Mouse (Mus musculus) heart, postnatal 0 days (tissue): ENCODE measurements at regions not wholly inside any gene's neighbourhood (a gene's known extent, or its start where the extent isn't known, plus 50 kb on each side); places are given as distances from the start of the nearest gene placed in this dataset.

Source experiments
- ATAC-seq: fragments of 200-750 bp; cut with Nextera tagmentation; 2 replicates; pipeline ENCODE4 v1.8.0; 2017; ENCODE audit warnings: low read depth, moderate number of reproducible peaks, moderate library complexity; ENCODE audit not compliant: insufficient read depth
- DNase-seq: peaks from one replicate; pipeline ENCODE4 v3.0.0-alpha.2; 2016; ENCODE audit warnings: low spot score
- H3K27ac ChIP-seq: fragments of 300-500 bp; sonication (generic); 2 replicates; pipeline ENCODE4 v1.5.1; 2014; ENCODE audit warnings: low read depth, mild to moderate bottlenecking
- H3K27me3 ChIP-seq: fragments of 300-500 bp; sonication (generic); 2 replicates; pipeline ENCODE4 v1.6.1; 2014; ENCODE audit warnings: low read length, mixed read lengths; ENCODE audit not compliant: control insufficient read depth, insufficient read depth
- H3K36me3 ChIP-seq: fragments of 300-500 bp; sonication (generic); replicated peaks from 2 replicates; pipeline ENCODE4 v1.6.1; 2014; ENCODE audit warnings: low read length, mixed read lengths; ENCODE audit not compliant: control insufficient read depth, insufficient read depth
- H3K4me1 ChIP-seq: fragments of 300-500 bp; sonication (generic); 2 replicates; pipeline ENCODE4 v1.6.1; 2014; ENCODE audit warnings: antibody characterized with exemption; ENCODE audit not compliant: control insufficient read depth, insufficient read depth
- H3K4me2 ChIP-seq: fragments of 300-500 bp; sonication (generic); 2 replicates; pipeline ENCODE4 v1.6.1; 2014; ENCODE audit warnings: low read depth, mild to moderate bottlenecking, low read length, moderate library complexity
- H3K4me3 ChIP-seq: fragments of 300-500 bp; sonication (generic); 2 replicates; pipeline ENCODE4 v1.5.1; 2014; ENCODE audit warnings: low read depth, low read length
- H3K9ac ChIP-seq: fragments of 300-500 bp; sonication (generic); replicated peaks from 2 replicates; pipeline ENCODE4 v1.6.1; 2014; ENCODE audit warnings: low read depth, low read length, mixed read lengths
- H3K9me3 ChIP-seq: fragments of 300-500 bp; sonication (generic); replicated peaks from 2 replicates; pipeline ENCODE4 v1.6.1; 2016; ENCODE audit warnings: low read length; ENCODE audit not compliant: control insufficient read depth
- CTCF ChIP-seq: IDR thresholded peaks from 2 replicates; pipeline ENCODE4 v1.5.1; 2016; ENCODE audit warnings: antibody characterized with exemption, control low read depth, low read depth
- EP300 ChIP-seq: IDR thresholded peaks from 2 replicates; pipeline ENCODE4 v1.6.1; 2016; ENCODE audit warnings: antibody characterized with exemption, low read depth
- WGBS: fragments of 180-500 bp; shearing (Covaris S2); extraction: QIAGEN DNeasy Blood & Tissue Kit; methylation state at CpG from one replicate; pipeline ENCODE4 v1.1.7; 2014; 5-methylcytosine and 5-hydroxymethylcytosine counted together

DNA sequence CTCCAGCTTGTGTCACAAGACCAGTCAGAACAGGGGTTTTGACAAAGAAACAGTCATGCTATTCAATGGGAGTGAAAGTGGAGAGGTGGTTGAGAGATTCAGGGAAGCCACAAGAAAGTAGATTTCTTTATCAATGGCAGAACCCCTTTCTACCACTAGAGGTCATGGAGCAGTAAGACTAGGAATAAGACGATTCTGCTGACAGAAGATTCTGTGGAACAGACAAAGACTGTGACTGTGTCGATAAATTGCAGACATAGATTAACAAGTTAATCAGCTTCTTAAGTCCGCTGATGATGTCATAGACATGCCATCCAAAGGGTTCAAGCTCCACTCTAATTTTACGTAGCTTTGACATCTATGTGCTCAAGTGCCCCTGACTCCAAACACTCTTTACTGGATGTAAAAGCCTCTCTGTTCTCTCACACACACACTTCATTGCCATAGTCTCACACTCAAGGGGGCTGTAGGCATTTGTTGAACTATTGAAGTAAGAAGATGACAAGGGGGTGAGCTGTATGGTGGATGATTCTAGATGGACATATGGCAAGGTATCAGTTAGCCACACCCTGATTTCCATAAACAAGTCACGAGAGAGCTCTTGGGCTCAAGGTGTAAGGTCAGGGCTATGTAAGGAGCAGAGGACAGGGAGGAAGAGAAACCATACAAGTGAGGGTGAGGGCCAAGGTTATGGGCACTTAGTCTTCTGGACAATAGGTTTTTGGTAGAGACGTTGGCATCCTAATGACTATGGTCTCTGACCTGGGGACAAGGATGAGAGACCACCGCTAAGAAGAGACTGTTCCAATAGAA is 102.9 kb upstream of the Fhl2 start:
- WGBS = 45% methylated on average over 7 of the region's 7 CpGs
- Histone ChIP-seq H3K27me3 (no peaks in the 10 kb centered on the region), H3K27ac (no peak overlapping the region), H3K36me3 (no peaks in the 10 kb centered on the region), H3K4me2 (no peak overlapping the region), H3K4me3 (no peak overlapping the region), H3K9me3 (no peaks in the 10 kb centered on the region), H3K9ac (no peak overlapping the region), H3K4me1 (no peaks in the 10 kb centered on the region)
- DNase-seq = peak; percentile 61
- peak; percentile 39; the same call in 1 of the 2 replicates for ATAC-seq
- TF ChIP-seq CTCF (peak; percentile 90), EP300 (no peak)

DNA sequence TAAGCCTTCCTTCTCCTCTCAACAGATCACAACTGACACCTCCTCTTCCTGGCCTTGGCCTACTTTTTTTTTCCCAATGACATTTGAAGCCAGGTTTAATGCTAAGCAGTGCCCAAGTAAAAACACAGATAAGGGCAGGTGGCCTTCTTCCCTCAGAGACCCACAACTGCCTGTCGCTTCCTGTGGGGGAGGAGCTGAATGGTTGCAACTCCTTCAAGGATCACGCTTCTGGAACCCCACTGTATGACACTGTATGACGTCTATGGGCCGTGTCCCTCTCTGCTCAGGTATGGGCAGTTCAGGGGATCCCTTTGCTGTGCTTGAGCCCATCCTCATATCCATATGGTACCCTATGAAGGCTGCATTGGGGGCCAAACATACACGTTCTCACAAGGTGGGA is 103.9 kb upstream of the Fhl2 start:
- Histone ChIP-seq H3K27me3 (no peaks in the 10 kb centered on the region), H3K27ac (no peak overlapping the region), H3K9ac (no peak overlapping the region), H3K36me3 (no peaks in the 10 kb centered on the region), H3K4me3 (no peak overlapping the region), H3K4me2 (no peak overlapping the region), H3K9me3 (no peaks in the 10 kb centered on the region), H3K4me1 (no peaks in the 10 kb centered on the region)
- ATAC-seq = no peak
- 66% methylated on average over 5 of the region's 5 CpGs for WGBS
- no peak for TF ChIP-seq EP300
- TF ChIP-seq CTCF = no peak
- no peak for DNase-seq

DNA sequence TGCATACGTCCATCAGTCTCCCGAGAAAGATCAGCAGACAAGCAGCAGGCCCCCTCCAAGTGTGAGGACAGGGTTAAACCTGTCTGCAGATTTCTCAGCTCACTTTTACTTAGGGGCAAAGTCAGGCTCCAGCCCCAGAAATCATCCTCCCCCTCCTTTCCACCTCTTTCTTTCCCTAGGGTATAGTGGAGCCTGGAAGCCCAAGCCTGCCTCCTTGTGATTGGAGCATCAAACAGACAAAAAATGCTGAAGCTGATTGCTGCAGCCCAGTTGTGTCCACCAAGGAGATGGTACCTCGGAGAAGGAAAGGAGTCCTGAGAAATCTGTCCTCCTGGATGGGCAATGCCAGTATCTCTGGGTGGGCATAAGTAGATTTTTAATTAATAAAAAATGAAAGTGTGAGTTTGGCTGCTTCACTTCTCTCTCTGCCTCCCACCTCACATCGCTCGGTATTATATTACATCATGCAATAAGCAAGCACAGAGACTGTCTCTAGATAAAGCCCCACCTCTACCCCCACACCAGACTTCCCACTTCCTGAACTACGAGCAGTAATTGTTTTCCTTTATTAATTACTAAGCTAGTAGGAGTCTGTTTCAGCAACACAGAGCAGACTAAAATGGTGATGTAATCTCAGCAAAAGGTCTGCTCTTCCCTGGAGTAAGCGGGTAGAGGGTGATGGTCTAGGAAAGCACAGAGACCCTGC is 105.2 kb upstream of the Fhl2 start:
- Histone ChIP-seq H3K4me1 (no peaks in the 10 kb centered on the region), H3K4me2 (no peak overlapping the region), H3K9me3 (no peaks in the 10 kb centered on the region), H3K4me3 (no peak overlapping the region), H3K9ac (no peak overlapping the region), H3K36me3 (no peaks in the 10 kb centered on the region), H3K27ac (no peak overlapping the region), H3K27me3 (no peaks in the 10 kb centered on the region)
- ATAC-seq = 0 out of 2 replicates have a peak, but pooled peaks have one; percentile 30
- TF ChIP-seq EP300 (no peak), CTCF (no peak)
- 60% methylated on average over 7 of the region's 7 CpGs for WGBS
- no peak for DNase-seq

DNA sequence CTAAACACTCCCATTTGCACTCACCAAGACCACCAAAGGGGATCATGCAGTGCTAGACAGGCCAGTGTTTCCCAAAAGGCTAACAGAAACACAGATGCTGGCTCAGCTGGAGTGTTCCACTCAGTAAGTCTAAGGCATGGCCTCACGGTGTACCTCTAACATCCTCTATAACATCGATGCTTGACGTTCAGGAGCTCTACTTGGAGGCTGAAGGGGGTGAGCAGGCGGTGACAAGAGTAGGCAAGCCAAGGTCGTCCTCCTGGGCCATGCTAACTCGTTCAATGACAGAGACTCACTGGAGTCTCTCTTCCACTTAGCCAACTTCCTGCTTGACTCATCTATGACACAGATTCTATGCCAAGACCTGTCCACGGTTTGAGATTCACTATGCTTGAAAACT is 105.9 kb upstream of the Fhl2 start:
- no peaks in the 10 kb centered on the region for H3K36me3 ChIP-seq
- no peak overlapping the region for H3K27ac ChIP-seq
- ATAC-seq (peak; percentile 44; the same call in 1 of the 2 replicates), DNase-seq (no peak)
- TF ChIP-seq CTCF = no peak
- no peak for TF ChIP-seq EP300
- no peak overlapping the region for H3K9ac ChIP-seq
- WGBS = 37% methylated on average over 7 of the region's 7 CpGs
- no peak overlapping the region for H3K4me2 ChIP-seq
- H3K9me3 ChIP-seq = no peaks in the 10 kb centered on the region
- no peak overlapping the region for H3K4me3 ChIP-seq
- H3K27me3 ChIP-seq = no peaks in the 10 kb centered on the region
- no peaks in the 10 kb centered on the region for H3K4me1 ChIP-seq

DNA sequence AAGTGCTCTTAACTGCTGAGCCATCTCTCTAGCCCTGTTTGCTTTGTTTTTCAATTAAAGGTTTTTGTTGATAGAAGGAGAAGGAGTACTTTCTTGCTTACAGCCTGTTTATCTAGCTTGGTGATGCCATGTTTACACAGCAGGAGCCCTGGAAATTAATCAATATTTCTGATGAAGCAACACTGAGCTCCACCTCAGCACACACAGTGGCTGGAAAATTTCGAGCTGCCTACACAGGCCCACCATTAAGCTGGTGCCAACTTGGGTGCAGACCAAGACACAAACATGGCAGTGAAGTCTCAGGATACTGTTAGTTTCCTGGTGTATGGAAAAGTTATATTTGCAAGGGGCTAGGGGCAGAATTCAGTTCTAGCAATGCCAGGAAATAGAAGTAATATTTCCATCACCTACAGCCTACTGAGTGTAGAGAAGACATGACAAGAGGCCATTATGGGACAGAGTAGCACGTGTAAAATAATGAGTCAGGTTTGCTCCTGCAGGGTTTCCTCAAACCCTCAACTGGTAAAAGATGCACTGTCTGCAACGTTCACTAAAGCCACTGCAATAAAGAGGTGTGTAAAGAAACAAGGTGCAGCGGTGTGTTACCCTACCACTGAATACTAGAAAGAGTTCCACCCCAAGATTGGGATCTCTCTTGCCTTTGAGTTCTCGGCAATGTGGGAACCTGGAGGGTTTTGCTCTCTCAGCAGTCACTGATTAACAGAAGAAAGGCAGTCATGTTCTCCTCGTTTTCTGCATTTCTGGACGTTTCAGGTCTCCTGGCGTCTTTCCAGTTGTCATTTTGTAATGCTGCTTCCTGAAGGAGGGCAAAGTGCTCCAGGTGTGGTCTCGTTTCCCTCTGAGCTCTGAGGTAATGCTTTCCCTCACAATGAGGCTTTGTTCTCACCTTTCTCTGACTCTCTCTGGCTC is 108.8 kb upstream of the Fhl2 start:
- no peak for ATAC-seq
- no peak for TF ChIP-seq CTCF
- TF ChIP-seq EP300 = no peak
- DNase-seq = no peak
- Histone ChIP-seq H3K36me3 (no peaks in the 10 kb centered on the region), H3K4me1 (no peaks in the 10 kb centered on the region), H3K4me2 (no peak overlapping the region), H3K27ac (no peak overlapping the region), H3K9me3 (no peaks in the 10 kb centered on the region), H3K4me3 (no peak overlapping the region), H3K9ac (no peak overlapping the region), H3K27me3 (no peaks in the 10 kb centered on the region)
- WGBS = 69% methylated on average over 9 of the region's 9 CpGs
